Mouse (Mus musculus) intestine, embryonic 15.5 days (tissue): Measurements from ENCODE around the gene Socs5. TPM values are rescaled to one million over a fixed set of nuclear protein-coding genes. Genes with fewer than 3 reads are reported as not detected.

Experiments used
- ATAC-seq: fragments of 200-750 bp; cut with Nextera tagmentation; 2 replicates; pipeline ENCODE4 v1.8.0; 2017; ENCODE audit warnings: moderate TSS enrichment, moderate library complexity
- H3K27ac ChIP-seq: fragments of 300-500 bp; sonication (generic); 2 replicates; pipeline ENCODE4 v1.5.1; 2015; ENCODE audit warnings: mild to moderate bottlenecking, inconsistent platforms
- H3K27me3 ChIP-seq: fragments of 300-500 bp; sonication (generic); replicated peaks from 2 replicates; pipeline ENCODE4 v1.6.1; 2015; ENCODE audit warnings: inconsistent platforms
- H3K36me3 ChIP-seq: fragments of 300-500 bp; sonication (generic); 2 replicates; pipeline ENCODE4 v1.6.1; 2015; ENCODE audit warnings: inconsistent platforms
- H3K4me1 ChIP-seq: fragments of 300-500 bp; sonication (generic); replicated peaks from 2 replicates; pipeline ENCODE4 v1.6.1; 2015; ENCODE audit warnings: inconsistent platforms
- H3K4me2 ChIP-seq: fragments of 300-500 bp; sonication (generic); replicated peaks from 2 replicates; pipeline ENCODE4 v1.6.1; 2015; ENCODE audit warnings: mild to moderate bottlenecking, inconsistent platforms
- H3K4me3 ChIP-seq: fragments of 300-500 bp; sonication (generic); replicated peaks from 2 replicates; pipeline ENCODE4 v1.5.1; 2015; ENCODE audit warnings: inconsistent platforms
- H3K9ac ChIP-seq: fragments of 300-500 bp; sonication (generic); 2 replicates; pipeline ENCODE4 v1.6.1; 2015; ENCODE audit warnings: inconsistent platforms
- H3K9me3 ChIP-seq: fragments of 300-500 bp; sonication (generic); 2 replicates; pipeline ENCODE4 v1.6.1; 2016; ENCODE audit warnings: inconsistent platforms
- WGBS: fragments of 180-500 bp; shearing (Covaris S2); methylation state at CpG from one replicate; pipeline ENCODE4 v1.1.7; 2015; 5-methylcytosine and 5-hydroxymethylcytosine counted together
- polyA plus RNA-seq: library from polyadenylated mRNA; unstranded; fragments of >200 nt; fragmentation: Nextera tagmentation; extraction: Ambion mirVana; gene quantifications from 2 replicates; pipeline ENCODE4 v1.2.1, GENCODE M21; 2015

Gene Socs5
- polyA plus RNA-seq, 1 experiment from 2014 or later: 10.7 TPM

GRCm38 (mm10) chr17:87089296-87089695, 18.2 kb upstream of the Socs5 start:
- ATAC-seq: no peak
- H3K27me3 ChIP-seq: no peaks in the 10 kb centered on the region
- no peaks in the 10 kb centered on the region for H3K9me3 ChIP-seq
- no peaks in the 10 kb centered on the region for H3K4me1 ChIP-seq
- no peak overlapping the region for H3K4me3 ChIP-seq
- 80% methylated on average over 7 of the region's 7 CpGs for WGBS
- H3K4me2 ChIP-seq: no peak overlapping the region
- no peak overlapping the region for H3K9ac ChIP-seq
- H3K27ac ChIP-seq: no peak overlapping the region
- no peaks in the 10 kb centered on the region for H3K36me3 ChIP-seq

DNA sequence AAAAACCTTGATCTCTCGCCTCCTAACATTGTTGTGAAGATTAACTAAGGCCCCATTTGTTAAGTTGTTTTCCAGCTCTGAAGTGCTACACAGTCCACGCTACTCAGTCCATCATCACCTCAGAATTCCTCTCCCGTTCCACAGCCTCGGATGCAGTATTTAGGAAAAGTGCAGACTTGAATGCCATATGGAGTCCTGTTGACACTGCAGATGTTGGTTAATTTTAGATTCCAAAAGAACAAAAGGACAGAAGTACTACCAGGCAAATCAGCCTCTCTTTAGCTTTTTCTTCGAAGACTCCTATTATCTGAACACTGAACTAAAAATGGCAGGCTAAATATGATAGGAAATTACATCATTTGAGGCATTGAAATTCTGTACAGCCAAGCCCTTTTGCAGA, 14.4 kb upstream of the Socs5 start:
- H3K4me2 ChIP-seq: no peak overlapping the region
- H3K4me1 ChIP-seq: no peaks in the 10 kb centered on the region
- no peaks in the 10 kb centered on the region for H3K9me3 ChIP-seq
- H3K9ac ChIP-seq: no peak overlapping the region
- no peak for ATAC-seq
- H3K4me3 ChIP-seq: no peak overlapping the region
- whole genome bisulfite sequencing: 77% methylated on average over 5 of the region's 5 CpGs
- no peaks in the 10 kb centered on the region for H3K27me3 ChIP-seq
- H3K36me3 ChIP-seq: no peaks in the 10 kb centered on the region
- H3K27ac ChIP-seq: no peak overlapping the region

GRCm38 (mm10) chr17:87096951-87097350, 10.5 kb upstream of the Socs5 start:
- Histone ChIP-seq H3K4me2 (no peak overlapping the region), H3K27ac (no peak overlapping the region), H3K4me3 (no peak overlapping the region), H3K9ac (no peak overlapping the region), H3K4me1 (no peaks in the 10 kb centered on the region), H3K36me3 (no peaks in the 10 kb centered on the region), H3K9me3 (no peaks in the 10 kb centered on the region), H3K27me3 (no peaks in the 10 kb centered on the region)
- peak; percentile 53 for ATAC-seq
- WGBS: 68% methylated on average over 2 of the region's 2 CpGs

DNA sequence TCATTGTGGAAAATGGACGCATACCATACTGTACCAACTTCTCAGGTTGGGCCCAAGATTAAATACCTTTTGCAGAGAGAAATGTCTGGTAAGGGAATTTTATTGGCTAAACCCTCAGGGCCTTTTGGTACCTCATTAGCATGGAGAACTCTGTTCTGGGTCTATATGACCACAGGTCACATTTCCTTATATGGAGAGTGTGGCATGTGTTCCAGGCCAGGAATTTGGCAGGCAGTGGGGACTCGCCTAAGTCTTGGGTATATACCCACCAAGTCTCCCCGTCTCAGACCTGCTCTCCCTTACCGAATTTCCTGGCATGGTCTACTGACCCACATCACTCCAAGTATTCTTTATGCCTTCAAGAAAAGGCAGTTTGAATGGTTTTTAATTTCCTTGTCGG, 9.9 kb upstream of the Socs5 start:
- no peak overlapping the region for H3K9ac ChIP-seq
- no peaks in the 10 kb centered on the region for H3K9me3 ChIP-seq
- H3K27me3 ChIP-seq: no peaks in the 10 kb centered on the region
- H3K4me2 ChIP-seq: no peak overlapping the region
- H3K27ac ChIP-seq: no peak overlapping the region
- 91% methylated on average over 5 of the region's 5 CpGs for WGBS
- ATAC-seq: no peak
- no peaks in the 10 kb centered on the region for H3K36me3 ChIP-seq
- H3K4me3 ChIP-seq: no peak overlapping the region
- no peaks in the 10 kb centered on the region for H3K4me1 ChIP-seq

- Histone ChIP-seq H3K9me3 (no peaks in the 10 kb centered on the region), H3K4me3 (no peak overlapping the region), H3K27me3 (no peaks in the 10 kb centered on the region), H3K27ac (no peak overlapping the region), H3K4me1 (no peaks in the 10 kb centered on the region), H3K9ac (no peak overlapping the region), H3K36me3 (no peaks in the 10 kb centered on the region), H3K4me2 (no peak overlapping the region)
- ATAC-seq: no peak
- 69% methylated on average over 4 of the region's 4 CpGs for WGBS
These were observed 6.5 kb upstream of the Socs5 start for GRCm38 (mm10) chr17:87100947-87101346.

- Histone ChIP-seq H3K27me3 (no peaks in the 10 kb centered on the region), H3K4me1 (no peaks in the 10 kb centered on the region; the same call in 1 of the 2 replicates), H3K9ac (no peak overlapping the region), H3K9me3 (no peaks in the 10 kb centered on the region), H3K36me3 (no peaks in the 10 kb centered on the region), H3K4me3 (no peak overlapping the region), H3K4me2 (0 out of 2 replicates have a peak overlapping the region, but pooled peaks have one; percentile 12), H3K27ac (no peak overlapping the region)
- WGBS: 29% methylated on average over 8 of the region's 8 CpGs
- no peak for ATAC-seq
These were observed 4.8 kb upstream of the Socs5 start for GRCm38 (mm10) chr17:87102636-87103035.

DNA sequence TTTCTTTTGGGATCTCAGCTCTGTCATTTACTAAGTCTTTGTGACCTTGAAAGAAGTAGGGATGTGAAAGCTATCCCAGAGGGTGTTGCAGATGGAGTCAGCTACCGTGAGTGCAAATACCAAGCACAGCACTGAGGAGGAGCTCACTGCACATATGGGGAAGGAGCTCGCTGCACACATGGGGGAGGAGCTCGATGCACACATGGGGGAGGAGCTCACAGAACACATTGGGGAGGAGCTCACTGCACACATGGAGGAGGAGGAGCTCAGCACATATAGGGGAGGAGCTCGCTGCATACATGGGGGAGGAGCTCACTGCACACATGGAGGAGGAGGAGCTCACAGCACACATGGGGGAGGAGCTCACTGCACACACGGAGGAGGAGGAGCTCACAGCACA, 4.4 kb upstream of the Socs5 start:
- 69% methylated on average over 5 of the region's 5 CpGs for WGBS
- H3K4me2 ChIP-seq: no peak overlapping the region
- H3K27me3 ChIP-seq: no peaks in the 10 kb centered on the region
- H3K9ac ChIP-seq: no peak overlapping the region
- no peak overlapping the region for H3K4me3 ChIP-seq
- no peaks in the 10 kb centered on the region; the same call in 1 of the 2 replicates for H3K4me1 ChIP-seq
- no peaks in the 10 kb centered on the region for H3K9me3 ChIP-seq
- no peak overlapping the region for H3K27ac ChIP-seq
- no peak for ATAC-seq
- H3K36me3 ChIP-seq: no peaks in the 10 kb centered on the region

DNA sequence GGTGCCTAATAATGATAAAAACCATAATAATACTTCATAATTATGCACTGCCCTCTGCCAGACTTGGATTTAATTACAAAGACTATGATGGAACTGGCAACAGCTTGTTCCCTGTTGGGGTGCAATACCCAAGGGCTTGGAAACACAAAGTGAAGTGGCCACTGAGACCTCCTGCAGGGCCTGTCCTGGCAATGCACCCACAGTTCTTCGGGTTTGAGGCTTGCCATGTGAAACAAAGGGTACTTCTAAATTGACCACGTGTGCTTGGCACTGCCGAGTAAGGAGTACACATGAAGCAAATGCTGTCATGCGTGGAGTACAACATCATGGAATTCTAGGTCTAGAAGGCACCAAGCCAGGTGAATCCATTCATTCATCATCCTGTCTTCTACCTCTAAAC, 3.2 kb upstream of the Socs5 start:
- Histone ChIP-seq H3K27me3 (no peaks in the 10 kb centered on the region), H3K9me3 (no peaks in the 10 kb centered on the region), H3K4me2 (no peak overlapping the region), H3K9ac (no peak overlapping the region), H3K4me1 (no peaks in the 10 kb centered on the region; the same call in 1 of the 2 replicates), H3K36me3 (no peaks in the 10 kb centered on the region), H3K27ac (no peak overlapping the region), H3K4me3 (no peak overlapping the region)
- whole genome bisulfite sequencing: 89% methylated on average over 4 of the region's 4 CpGs
- ATAC-seq: no peak

DNA sequence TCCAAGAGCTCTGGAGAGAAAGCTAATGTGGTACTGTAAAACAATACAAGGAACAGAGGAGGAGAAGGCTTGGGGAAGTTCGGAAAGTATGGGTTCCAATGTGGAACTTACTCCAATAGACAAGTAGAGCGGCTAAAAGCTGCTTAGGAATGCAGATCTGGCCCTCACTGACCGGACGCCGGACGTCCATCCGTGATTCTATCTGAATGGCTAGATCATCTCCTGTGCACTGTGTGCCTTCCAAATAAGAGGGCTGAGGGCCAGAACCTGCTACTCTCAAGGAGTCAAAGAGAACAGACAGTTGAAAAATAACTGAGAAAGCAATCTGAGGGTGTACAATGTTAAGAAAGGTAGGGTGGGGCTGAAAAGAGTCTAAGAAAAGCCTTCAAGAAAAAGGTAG, 1.5 kb upstream of the Socs5 start:
- H3K4me3 ChIP-seq: no peak overlapping the region
- H3K4me2 ChIP-seq: peak overlapping the region; percentile 85; the same call in 1 of the 2 replicates
- no peaks in the 10 kb centered on the region for H3K27me3 ChIP-seq
- no peaks in the 10 kb centered on the region for H3K36me3 ChIP-seq
- no peak overlapping the region for H3K9ac ChIP-seq
- peaks cover 6% of the 10 kb centered on the region; the same call in 1 of the 2 replicates for H3K4me1 ChIP-seq
- H3K9me3 ChIP-seq: no peaks in the 10 kb centered on the region
- ATAC-seq: no peak
- H3K27ac ChIP-seq: no peak overlapping the region; the same call in 1 of the 2 replicates
- 85% methylated on average over 7 of the region's 7 CpGs for WGBS

GRCm38 (mm10) chr17:87106691-87107523, 572 bp upstream of the Socs5 start:
- under 1% methylated on average over 42 of the region's 51 CpGs for WGBS
- Histone ChIP-seq H3K4me2 (peak overlapping the region; percentile 85), H3K36me3 (no peaks in the 10 kb centered on the region), H3K4me3 (peak overlapping the region; percentile 82), H3K27ac (peak overlapping the region; percentile 82), H3K9ac (peak overlapping the region; percentile 78), H3K9me3 (no peaks in the 10 kb centered on the region), H3K27me3 (no peaks in the 10 kb centered on the region), H3K4me1 (peaks cover 6% of the 10 kb centered on the region; the same call in 1 of the 2 replicates)
- peak; percentile 99 for ATAC-seq

DNA sequence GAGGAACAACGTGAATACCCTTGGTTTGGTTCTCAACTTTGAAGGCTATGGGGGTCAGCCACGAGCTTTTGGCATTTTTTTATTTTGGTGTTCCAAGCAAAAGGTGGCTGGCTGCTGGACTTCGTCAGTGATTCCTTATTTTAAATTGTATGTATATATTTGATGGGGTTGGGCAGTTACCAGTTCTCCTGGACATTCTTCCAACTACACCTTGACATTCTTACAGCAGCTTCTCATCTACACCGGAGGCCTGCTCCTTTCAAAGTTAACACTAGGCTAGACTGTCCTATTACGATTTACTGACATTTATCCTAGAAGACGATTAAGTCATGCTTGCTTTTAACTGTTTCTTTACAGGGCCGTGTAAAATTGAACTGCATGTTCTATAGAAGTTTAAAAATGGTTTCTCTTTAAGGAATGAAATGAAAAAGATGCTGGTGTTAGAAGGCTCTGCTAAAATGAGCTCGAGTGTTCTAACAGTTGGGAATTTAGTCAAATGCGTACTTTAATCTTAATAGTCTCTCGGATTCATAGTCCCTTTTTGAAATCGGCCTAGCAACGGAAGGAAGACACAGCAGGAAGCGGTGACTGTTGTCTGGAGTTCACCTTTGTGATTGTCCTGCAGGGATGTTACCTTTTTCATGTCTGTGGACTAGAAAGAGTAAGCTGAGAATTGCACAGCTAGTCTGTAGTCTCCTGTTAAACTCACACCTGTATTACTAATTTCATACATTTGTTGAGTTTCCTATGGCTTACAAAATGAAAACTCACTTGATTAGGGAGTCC, 1.2 kb downstream of the Socs5 start:
- Histone ChIP-seq H3K9me3 (no peaks in the 10 kb centered on the region), H3K4me1 (peaks cover 6% of the 10 kb centered on the region; the same call in 1 of the 2 replicates), H3K4me2 (peak overlapping the region; percentile 85), H3K9ac (peak overlapping the region; percentile 78), H3K4me3 (peak overlapping the region; percentile 82), H3K27ac (no peak overlapping the region), H3K27me3 (no peaks in the 10 kb centered on the region), H3K36me3 (no peaks in the 10 kb centered on the region)
- 44% methylated on average over 13 of the region's 13 CpGs for WGBS
- no peak for ATAC-seq

- Histone ChIP-seq H3K27ac (no peak overlapping the region), H3K9me3 (no peaks in the 10 kb centered on the region), H3K27me3 (no peaks in the 10 kb centered on the region), H3K36me3 (no peaks in the 10 kb centered on the region), H3K4me3 (no peak overlapping the region), H3K9ac (no peak overlapping the region), H3K4me1 (peaks cover 6% of the 10 kb centered on the region; the same call in 1 of the 2 replicates), H3K4me2 (no peak overlapping the region)
- 83% methylated on average over 7 of the region's 7 CpGs for WGBS
- no peak for ATAC-seq
These were observed 2.0 kb downstream of the Socs5 start for GRCm38 (mm10) chr17:87109504-87109903.
